Mouse (Mus musculus) G1E (cell line): Measurements from ENCODE around the gene Ap2a1. TPM values are rescaled to one million over a fixed set of nuclear protein-coding genes. Genes with fewer than 3 reads are reported as not detected.
"Not testable (repeated sequence)": the region's sequence is repeated elsewhere in the genome, so short reads cannot be mapped to it uniquely, and the experiment has no call there.

Experiments
- ATAC-seq: 2 replicates; pipeline ENCODE4 v1.8.0; 2016; ENCODE audit warnings: mild to moderate bottlenecking; ENCODE audit not compliant: insufficient number of reproducible peaks, poor library complexity, low FRiP score, severe bottlenecking; ENCODE audit errors: extremely low read depth
- DNase-seq: peaks from one replicate; pipeline ENCODE4 v3.0.0; 2012; ENCODE audit warnings: low spot score
- H3K27me3 ChIP-seq: 2 replicates; pipeline ENCODE4 v1.6.1; 2012; ENCODE audit warnings: mild to moderate bottlenecking, low read length, inconsistent platforms; ENCODE audit not compliant: insufficient read depth
- H3K36me3 ChIP-seq: replicated peaks from 2 replicates; pipeline ENCODE3; 2012; ENCODE audit warnings: mild to moderate bottlenecking, inconsistent platforms
- H3K4me1 ChIP-seq: 2 replicates; pipeline ENCODE4 v1.6.1; 2012; ENCODE audit warnings: low read depth, low read length, inconsistent platforms, mixed read lengths; ENCODE audit not compliant: insufficient read depth
- H3K4me3 ChIP-seq: 2 replicates; pipeline ENCODE4 v1.5.1; 2012; ENCODE audit warnings: low read depth, mild to moderate bottlenecking, inconsistent platforms, low read length, moderate library complexity, mixed read lengths
- H3K9me3 ChIP-seq: replicated peaks from 2 replicates; pipeline ENCODE4 v1.6.1; 2012; ENCODE audit warnings: inconsistent platforms
- CTCF ChIP-seq: IDR thresholded peaks from 2 replicates; pipeline ENCODE4 v1.5.1; 2012; ENCODE audit warnings: low read depth, low read length, inconsistent platforms, mixed read lengths
- GATA1 ChIP-seq: IDR thresholded peaks from 2 replicates; pipeline ENCODE4 v1.6.1; 2012; ENCODE audit warnings: borderline replicate concordance, low read length, inconsistent platforms, mixed read lengths
- GATA2 ChIP-seq: IDR thresholded peaks from 2 replicates; pipeline ENCODE4 v1.6.1; 2012; ENCODE audit warnings: low read depth, low read length, inconsistent platforms, borderline replicate concordance
- POLR2AphosphoS5 ChIP-seq: IDR thresholded peaks from 2 replicates; pipeline ENCODE4 v1.6.1; 2012; ENCODE audit warnings: low read depth, low read length, inconsistent platforms; ENCODE audit not compliant: insufficient replicate concordance
- TAL1 ChIP-seq: conservative IDR thresholded peaks from 2 replicates; pipeline ENCODE4 v1.6.1; 2012; ENCODE audit warnings: low read depth, low read length, inconsistent platforms, mixed read lengths
- polyA plus RNA-seq: library from polyadenylated mRNA; stranded (reverse); fragments of >175 nt; gene quantifications from 2 replicates; pipeline ENCODE4 v1.2.3, GENCODE M21; 2012
- total RNA-seq, 2 experiments: library from RNA; stranded (forward) in 1 of 2; stranded (reverse) in 1 of 2; fragments of 200-1000 nt in 1 of 2; fragments of >200 nt in 1 of 2; fragmentation: Nextera tagmentation in 1 of 2; gene quantifications; 2 replicates each; pipeline ENCODE4 v1.2.3; 2014 to 2017

The Ap2a1 gene
- total and polyA plus RNA-seq, 3 experiments = 19.8 to 98.8 (median 98.0) TPM

DNA sequence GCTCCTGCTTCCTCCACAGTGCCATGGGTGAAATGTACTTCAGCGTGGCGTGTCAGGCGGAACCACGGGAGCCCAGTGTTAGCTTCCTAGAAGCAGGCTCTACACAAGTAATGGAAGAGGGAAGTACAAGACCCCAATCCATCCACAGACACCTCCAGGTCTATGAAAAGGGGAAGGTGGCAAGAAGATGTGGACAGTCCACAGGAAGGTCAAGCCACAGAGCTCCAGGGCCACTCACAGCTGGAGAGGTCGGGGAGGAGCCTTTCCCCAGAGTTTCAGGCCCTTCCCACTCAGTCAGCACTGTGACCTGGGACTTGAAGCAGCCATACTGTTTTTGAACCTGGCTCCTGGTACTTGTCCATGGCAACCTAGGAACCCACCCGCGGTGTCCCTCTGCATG, 42.3 kb downstream of the Ap2a1 start:
- TF ChIP-seq CTCF = no peak
- no peak for TF ChIP-seq POLR2AphosphoS5
- no peak for TF ChIP-seq GATA2
- Histone ChIP-seq H3K4me1 (peaks cover 44% of the 10 kb centered on the region), H3K27me3 (no peaks in the 10 kb centered on the region), H3K9me3 (no peaks in the 10 kb centered on the region), H3K4me3 (no peak overlapping the region), H3K36me3 (peaks cover 90% of the 10 kb centered on the region)
- DNase-seq (no peak), ATAC-seq (no peak)

GRCm38 (mm10) chr7:44884637-44885036, 44.7 kb downstream of the Ap2a1 start:
- H3K4me1 ChIP-seq = peaks cover 26% of the 10 kb centered on the region
- no peak for DNase-seq
- ATAC-seq = no peak
- peaks cover 98% of the 10 kb centered on the region for H3K36me3 ChIP-seq
- no peaks in the 10 kb centered on the region for H3K27me3 ChIP-seq
- H3K4me3 ChIP-seq = no peak overlapping the region
- TF ChIP-seq CTCF = no peak
- TF ChIP-seq TAL1 = no peak
- H3K9me3 ChIP-seq = no peaks in the 10 kb centered on the region

DNA sequence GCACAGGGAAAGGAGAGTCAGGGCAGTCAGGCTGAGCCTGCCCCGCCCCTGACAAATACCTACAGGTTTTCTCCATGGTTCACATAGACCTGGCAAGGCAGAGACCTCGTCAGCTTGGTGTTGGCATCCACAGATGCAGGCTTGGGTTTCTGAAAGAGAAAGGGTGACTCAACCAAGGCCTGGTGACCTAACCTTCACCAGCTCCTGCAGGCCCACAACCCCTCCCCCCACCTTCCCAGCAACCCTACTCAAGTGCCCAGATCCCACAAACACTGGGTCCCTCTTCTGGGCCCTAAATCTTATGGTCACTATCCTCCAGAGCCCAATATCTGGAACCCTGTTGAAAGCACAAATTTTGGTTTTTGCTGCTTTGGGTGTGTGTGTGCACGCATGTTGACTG, 46.3 kb downstream of the Ap2a1 start:
- Histone ChIP-seq H3K4me3 (no peak overlapping the region), H3K9me3 (no peaks in the 10 kb centered on the region), H3K27me3 (no peaks in the 10 kb centered on the region), H3K4me1 (peaks cover 18% of the 10 kb centered on the region), H3K36me3 (peaks cover 98% of the 10 kb centered on the region)
- DNase-seq = no peak
- no peak for ATAC-seq
- TF ChIP-seq TAL1 = no peak
- no peak for TF ChIP-seq CTCF
- no peak for TF ChIP-seq POLR2AphosphoS5
- TF ChIP-seq GATA2 = no peak

GRCm38 (mm10) chr7:44877833-44878232, 51.5 kb downstream of the Ap2a1 start:
- Histone ChIP-seq H3K4me3 (no peak overlapping the region), H3K9me3 (no peaks in the 10 kb centered on the region), H3K27me3 (no peaks in the 10 kb centered on the region), H3K4me1 (peaks cover 11% of the 10 kb centered on the region), H3K36me3 (peaks cover 73% of the 10 kb centered on the region)
- DNase-seq (no peak), ATAC-seq (no peak)
- TF ChIP-seq TAL1 (no peak), POLR2AphosphoS5 (no peak), CTCF (no peak), GATA2 (no peak), GATA1 (no peak)

DNA sequence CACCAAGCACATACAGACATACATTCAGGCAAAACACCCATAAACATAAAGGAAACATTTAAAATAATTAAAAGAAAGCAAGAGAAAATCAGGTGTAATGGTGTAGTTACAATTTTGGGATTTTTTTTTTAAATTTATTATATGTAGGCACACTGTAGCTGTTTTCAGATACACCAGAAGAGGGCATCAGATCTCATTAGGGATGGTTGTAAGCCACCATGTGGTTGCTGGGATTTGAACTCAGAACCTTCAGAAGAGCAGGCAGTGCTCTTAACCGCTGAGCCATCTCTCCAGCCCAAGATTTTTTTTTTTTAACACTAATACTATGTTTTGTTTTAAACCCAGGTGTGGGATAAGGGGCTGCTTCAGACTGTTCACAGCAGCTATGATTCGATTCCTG, 57.5 kb downstream of the Ap2a1 start:
- Histone ChIP-seq H3K4me1 (peaks cover 34% of the 10 kb centered on the region), H3K36me3 (peaks cover 24% of the 10 kb centered on the region)
- not testable (repeated sequence) for ATAC-seq, H3K27me3 ChIP-seq, H3K9me3 ChIP-seq, H3K4me3 ChIP-seq, DNase-seq

DNA sequence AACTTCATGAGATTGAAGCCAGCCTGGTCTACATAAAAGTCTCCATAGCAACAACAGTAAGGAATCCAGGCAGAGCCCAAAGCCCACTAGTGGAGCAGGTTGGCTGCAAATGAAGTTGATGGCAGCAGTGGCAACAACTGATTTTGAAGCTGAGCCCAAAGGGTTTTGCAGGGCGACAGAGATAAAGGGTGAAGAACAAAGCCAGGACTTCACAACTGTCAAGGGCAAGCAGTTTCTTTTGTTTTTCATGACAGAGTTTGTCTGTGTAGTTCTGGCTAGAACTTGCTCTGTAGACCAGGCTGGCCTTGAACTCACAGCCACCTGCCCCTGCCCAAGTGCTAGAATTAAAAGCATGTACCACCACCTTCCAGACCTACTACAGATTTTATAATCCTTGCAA, 58.1 kb downstream of the Ap2a1 start:
- H3K4me1 ChIP-seq = peaks cover 36% of the 10 kb centered on the region
- no peak for TF ChIP-seq TAL1
- no peak for TF ChIP-seq GATA1
- TF ChIP-seq POLR2AphosphoS5 = no peak
- no peak for TF ChIP-seq CTCF
- TF ChIP-seq GATA2 = no peak
- DNase-seq = no peak
- no peak for ATAC-seq
- peaks cover 26% of the 10 kb centered on the region for H3K36me3 ChIP-seq
- H3K27me3 ChIP-seq = no peaks in the 10 kb centered on the region
- no peak overlapping the region for H3K4me3 ChIP-seq
- H3K9me3 ChIP-seq = no peaks in the 10 kb centered on the region

- Histone ChIP-seq H3K36me3 (peaks cover 26% of the 10 kb centered on the region), H3K4me1 (peaks cover 42% of the 10 kb centered on the region), H3K27me3 (no peaks in the 10 kb centered on the region), H3K9me3 (no peaks in the 10 kb centered on the region), H3K4me3 (no peak overlapping the region)
- TF ChIP-seq GATA1 (no peak), CTCF (no peak), GATA2 (no peak), TAL1 (no peak), POLR2AphosphoS5 (no peak)
- DNase-seq = no peak
- no peak for ATAC-seq
These were observed 58.7 kb downstream of the Ap2a1 start for GRCm38 (mm10) chr7:44870614-44871013.
